Mouse (Mus musculus): ENCODE results near the gene Dffa. TPM values are rescaled to one million over a fixed set of nuclear protein-coding genes. Genes with fewer than 3 reads are reported as not detected.

Dffa gene
- 10 to 100 TPM; 61.7 to 85.6 TPM for total RNA-seq (2021)
- long read RNA-seq, experiment 1, partial matches to known transcripts, result 1 of 11 reads
- long read RNA-seq, experiment 1, other reads (novel, unspliced or antisense), result 5 of 11 reads
- long read RNA-seq, experiment 2, transcript Dffa-201 (6 exons, 2,457 nt), result major isoform, 7 of 20 reads
- long read RNA-seq, experiment 2, partial matches to known transcripts, result 0 of 20 reads
- long read RNA-seq, experiment 2, other reads (novel, unspliced or antisense), result 11 of 20 reads

DNA sequence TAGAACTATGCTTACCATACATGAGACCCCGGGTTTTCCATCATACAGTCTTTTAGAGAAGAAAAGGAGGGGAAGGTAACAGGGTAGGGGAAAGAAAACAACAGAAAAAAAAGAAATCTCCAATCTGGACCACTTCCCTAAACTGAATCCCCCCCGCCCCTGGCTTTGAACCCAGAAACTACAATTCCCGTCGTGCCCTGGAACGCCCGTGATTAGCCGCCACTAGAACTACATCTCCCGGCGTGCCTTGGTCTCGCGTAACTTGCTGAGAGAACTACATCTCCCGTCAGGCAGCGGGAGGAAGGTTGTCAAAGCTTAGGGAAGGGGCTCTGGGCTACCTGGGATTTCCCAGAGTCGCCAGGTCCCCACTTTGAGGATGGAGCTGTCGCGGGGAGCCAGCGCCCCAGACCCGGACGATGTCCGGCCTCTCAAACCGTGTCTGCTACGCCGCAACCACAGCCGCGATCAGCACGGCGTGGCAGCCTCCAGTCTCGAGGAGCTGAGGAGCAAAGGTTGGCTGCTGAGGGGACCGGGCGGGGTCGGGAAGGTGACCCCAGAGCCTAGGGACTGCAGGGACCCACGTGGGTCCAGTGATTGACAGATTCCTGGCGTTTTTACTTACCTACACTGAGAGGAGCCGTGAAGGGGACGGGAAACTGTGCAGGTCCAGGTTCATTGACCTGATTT, at the start of gene Dffa:
Gene Dffa (plus strand): TSS at position 272 of the 687 bp plus-strand sequence.
- DNase-seq, result peak; percentile 85

DNA sequence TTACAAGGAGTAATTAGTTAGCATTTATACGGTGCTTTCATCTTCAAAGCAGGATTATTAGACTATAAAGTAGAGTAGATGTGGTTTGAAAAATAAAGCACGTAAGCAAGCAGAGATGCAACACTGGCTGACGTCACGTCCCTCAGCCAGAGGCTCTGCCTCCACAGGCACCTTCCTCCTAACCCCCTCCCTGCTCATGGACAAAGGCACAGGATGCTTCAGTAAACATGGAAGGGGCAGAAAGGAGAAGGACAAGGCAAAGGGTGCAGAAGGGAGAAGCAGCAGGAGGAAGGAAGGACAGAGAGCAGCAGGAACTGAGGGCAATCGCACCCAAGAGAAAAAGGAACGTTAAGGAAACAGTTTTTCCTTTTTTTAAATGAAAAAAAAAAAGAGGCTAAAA, 48.1 kb upstream of the Dffa start:
- DNase-seq, result no peak

DNA sequence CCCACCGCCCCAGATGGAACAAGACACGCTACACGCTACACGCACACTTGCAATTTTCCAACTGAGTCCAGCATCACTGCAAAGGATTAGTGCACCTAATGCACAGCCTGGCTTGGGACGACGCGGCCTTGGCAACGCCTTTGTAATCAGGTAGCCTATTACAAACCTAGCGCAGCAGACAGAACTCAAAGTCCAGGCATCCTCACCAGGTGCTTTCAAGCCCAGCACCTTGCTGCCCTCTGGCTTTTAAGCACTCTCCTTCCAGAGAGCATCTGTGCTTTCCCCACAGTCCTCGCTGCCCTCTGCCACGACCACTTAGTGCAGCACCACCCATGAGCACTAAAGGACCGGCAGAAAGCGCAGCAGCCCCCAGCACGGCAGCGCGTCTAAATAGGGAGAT, 47.0 kb upstream of the Dffa start:
- DNase-seq, result no peak

DNA sequence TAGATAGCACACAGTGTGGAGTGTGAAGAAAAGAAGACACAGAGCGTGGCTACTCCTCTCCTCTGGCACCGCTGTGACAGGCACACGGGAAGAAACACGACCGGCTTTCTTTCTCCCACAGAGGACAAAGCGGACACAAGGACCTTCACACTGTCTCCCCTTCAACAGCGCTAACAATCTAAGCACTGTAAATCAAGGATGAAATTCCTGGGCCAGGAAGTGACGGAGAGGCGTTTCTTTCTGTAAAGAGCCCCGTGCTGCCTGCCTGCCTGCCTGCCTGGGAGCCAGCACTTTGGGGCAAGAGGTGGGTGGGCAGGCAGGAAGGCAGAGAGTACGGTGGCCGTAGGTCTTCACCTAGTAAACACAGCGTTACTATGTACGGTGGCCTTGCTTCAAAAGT, 46.5 kb upstream of the Dffa start:
- DNase-seq, result no peak

DNA sequence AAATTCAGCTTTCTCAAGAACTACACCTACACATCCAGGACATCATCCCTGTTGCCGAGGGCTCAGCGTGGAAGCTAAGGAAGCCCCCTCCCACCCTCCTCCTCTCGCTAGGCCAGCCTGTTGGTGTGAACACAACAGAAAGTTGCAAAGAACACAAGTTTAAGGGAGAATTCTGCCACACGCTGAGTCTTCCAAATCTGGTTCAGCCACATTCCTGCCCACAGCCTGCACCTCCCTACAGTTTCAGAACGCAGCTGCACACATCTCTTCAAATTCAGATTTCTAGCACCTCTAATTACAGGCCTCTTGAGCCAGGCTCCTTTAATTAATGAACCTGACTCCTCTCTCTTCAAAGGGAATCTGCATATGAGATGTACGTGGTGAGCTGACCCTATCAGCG, 45.6 kb upstream of the Dffa start:
- DNase-seq, result no peak

DNA sequence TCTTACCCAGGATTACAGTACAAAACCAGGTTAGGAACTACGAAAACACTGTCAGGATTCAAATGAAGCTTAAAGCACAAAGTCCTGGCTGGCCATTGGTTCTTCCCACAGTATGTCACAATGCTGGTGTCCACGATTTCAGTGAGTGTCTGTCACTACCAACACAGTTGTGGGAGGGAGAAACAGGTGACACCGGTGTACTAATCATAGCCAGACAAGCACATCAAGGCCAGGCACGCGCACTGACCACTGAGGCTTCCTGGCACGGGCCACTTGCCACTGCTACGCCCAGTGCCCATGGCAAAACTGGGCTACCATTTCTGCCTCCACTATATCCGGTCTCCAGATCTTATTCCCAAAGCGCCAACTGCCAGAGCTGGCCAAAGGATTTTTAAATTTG, 44.2 kb upstream of the Dffa start:
- DNase-seq, result no peak

DNA sequence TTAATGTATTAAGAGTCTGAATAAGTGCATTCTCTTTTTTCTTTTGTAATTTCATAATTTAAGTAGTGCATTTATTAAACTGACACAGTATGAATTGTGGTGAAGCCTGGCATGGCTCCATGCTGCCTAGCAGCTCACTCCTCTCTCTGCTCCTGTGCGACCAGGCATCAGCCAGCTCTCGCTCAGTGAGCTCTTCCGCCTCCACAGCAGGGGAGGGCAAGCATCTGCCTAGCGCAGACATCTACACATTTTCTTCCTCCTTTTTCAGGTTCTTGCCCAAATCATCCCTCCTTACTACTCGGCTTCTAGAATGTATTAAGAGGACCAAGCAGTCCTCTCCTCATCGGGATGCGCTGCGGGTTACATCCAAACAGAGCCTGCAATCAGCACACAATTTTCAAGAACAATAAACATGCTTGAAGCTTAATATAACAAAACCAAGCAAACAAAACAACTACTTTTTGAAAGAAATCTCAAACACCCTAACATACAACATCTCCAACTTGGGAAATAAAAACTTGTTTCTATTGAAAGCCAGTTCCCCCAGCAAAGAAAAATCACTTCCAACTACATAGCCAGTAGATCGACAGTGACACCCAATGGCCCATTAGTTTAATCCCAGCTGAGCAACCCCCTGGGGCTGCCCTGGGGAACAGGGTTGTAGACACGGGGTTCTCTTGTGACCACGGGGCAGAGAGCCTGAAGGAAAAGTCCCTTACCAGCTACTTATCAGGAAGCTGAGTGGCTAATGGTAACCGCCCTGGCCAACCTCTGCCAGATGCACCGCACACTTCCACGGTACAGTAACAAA, 43.1 kb upstream of the Dffa start:
- no peak for DNase-seq

DNA sequence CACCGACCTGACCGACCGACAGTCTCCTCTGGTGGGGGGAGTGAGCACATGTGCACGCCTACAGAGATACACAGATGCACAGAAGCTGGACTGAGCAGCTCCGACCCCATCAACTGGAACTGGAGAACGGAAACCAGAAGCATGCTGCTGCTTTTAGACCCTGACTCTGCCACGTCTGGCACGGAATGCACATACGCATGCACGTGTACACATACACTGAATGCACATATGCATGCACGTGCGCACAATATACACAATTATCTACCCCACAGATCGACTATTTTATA, 42.6 kb upstream of the Dffa start:
- DNase-seq, result no peak

DNA sequence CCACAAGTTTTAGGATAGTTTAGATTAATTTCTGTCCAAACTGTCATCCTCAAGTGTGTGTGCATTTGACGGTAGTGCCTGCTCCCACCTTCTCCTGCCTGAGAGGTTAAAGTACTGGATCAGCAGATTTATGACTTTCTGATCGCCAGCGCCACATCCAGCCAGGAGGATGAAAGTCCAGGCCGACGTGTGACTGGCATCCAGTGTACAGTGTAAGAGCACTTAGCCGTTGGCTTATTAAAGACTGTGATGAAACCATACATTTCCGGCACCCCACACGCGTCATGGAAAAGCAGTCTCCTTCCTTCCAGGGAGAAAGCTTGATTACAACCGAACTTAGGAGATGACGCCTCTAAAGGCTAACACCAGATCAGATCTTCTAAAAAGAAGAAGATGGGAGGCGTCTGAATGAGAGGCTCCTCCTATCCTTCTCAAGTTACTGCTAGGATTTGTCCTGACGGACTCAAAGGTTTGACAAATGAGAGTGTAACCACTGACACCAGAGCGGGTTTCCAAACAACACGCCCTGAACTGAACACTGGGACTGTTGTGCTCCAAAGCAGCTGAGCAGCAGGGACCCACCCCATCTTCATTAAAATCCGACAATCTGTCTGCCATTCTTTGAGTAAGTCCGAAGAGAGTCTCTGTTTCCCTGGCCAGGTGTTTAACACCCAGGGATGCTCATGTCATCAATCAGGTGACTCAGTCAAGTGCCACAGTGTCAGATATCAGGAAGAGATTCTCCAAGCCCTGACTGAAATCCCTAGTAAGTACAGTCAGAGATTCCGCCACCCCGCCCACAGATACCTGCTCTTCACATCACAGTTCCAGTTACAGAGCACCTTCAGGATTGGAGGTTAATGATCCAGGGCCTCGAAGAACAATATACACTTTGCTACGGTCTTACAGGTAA, 41.3 kb upstream of the Dffa start:
- DNase-seq, result no peak

DNA sequence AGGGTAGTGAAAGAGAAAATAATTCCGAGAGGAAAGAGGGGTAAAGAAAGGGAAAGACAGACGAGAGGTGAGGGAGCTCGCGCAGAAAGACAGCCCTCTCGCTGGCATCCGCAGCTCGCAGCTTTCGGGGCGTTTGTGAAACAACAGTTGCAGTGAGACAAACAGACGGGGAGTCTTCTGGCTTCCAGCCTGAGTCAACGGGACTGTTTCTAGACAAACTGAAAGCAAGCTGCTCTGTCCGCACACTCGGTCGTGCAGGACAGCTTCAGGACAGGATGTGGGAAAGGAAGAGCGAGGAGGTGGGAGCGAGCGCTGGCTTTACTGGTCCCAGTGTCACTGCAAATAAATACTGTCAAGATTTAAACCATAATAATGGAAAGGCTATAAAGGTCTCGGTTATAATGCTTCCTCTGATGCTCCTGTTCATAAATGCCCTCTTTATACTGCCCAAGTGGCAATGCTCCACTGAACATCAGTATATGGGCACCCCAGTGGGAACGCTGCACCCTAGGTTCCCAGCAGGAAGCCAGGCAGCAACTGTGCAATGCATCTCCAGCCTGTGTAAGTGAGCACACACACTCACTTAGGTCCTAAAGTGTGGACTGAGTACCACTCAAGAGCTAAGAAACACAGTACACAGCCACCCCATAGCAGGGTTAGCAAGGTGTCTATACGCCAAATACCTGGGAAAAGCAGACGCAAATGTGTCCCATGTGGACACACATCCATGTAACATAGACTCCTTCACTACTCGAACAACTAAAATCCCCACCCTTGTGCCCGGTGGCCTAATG, 39.7 kb upstream of the Dffa start:
- no peak for DNase-seq

DNA sequence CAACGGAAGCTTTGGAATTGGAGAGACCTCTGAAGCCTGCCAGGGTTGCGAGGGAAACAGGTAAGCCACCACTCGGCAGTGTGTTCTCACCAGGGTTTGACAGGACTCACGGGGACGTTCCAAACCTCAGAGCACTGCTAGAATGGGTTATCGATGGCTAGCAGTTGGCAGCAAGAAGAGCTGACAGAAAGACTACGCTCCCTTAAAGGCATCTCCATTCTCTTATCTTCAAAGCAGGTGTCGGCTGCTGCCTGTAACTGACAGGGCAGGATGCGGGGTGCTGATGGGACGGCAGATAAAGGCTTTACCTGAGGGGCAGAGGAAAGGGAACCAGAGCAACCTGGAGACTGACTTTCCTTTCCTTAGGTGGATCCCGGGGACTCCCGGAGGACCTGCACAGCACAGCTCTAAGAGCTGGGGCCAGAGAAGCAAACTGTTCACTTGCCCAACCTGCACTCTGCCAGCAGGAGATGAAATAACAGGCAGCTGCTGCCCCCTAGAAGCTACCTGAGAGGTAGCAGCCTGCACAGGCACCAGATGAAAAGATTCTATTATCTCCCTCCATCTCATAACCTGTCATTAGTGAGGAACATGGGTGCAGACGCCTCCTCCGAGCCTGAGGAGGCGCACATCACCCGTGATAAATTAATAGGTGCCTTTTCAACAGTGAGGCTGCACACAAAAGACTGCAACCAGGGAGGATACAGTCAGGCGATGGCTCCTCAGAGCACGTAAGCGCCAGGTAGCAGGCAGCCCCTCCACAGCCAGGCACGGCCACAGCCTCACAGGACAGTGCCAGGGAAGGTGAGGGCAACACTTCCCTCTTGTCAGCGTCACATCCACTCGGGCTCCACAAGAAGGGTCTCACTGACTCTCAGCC, 37.0 kb upstream of the Dffa start:
- no peak for DNase-seq

DNA sequence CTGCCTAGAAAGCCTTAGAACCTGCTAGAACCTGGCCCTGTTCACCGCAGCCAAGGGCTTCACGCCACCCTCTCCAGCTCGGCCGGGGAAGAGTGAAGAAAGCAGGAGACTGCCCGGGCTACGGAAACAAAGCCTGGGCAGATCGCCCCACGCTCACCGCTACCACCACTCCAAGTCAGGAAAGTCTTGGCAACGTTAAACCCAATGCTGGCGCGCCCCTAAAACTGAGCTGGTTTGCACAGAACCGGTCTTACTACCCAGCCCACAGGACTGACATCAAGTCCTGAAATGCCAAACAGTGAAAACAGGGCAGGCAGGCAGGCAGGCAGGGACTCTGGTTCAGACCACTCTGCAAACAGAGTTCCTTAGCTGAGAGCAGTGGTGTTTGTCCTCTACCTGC, 28.9 kb upstream of the Dffa start:
- no peak for DNase-seq

DNA sequence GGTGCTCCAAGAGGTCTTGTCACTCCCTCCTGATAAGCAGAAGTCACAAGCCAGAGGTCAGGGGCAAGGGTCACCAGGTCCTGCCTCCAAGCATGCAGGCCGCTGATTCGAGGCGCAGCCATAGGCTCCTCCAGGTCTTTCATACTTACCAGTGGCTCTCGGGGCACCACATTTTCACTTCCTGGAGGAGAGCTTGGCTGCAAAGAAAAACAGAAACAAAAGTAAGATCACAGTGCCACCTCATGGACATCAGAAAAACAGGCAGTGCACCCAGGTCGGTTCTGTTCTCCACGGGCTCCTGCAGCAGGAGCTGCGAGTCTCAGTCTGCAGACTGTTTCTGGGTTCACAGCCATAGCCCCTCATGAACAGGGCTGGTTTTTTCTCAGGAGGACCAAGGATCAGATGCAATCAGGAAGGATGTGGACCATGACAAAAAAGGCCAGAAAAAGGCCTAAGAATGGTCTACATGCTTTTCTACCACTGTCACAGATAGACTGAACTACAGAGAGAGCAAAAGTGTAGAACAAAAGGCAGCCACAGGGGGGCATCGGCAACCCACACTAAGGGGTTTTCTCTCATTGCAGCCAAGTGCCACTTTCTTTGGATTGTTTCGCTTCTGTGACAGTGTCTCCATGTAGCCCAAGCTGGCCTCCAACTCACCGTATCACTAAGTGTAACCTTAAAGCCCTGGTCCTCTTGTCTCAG, 27.9 kb upstream of the Dffa start:
- peak; percentile 50 for DNase-seq

DNA sequence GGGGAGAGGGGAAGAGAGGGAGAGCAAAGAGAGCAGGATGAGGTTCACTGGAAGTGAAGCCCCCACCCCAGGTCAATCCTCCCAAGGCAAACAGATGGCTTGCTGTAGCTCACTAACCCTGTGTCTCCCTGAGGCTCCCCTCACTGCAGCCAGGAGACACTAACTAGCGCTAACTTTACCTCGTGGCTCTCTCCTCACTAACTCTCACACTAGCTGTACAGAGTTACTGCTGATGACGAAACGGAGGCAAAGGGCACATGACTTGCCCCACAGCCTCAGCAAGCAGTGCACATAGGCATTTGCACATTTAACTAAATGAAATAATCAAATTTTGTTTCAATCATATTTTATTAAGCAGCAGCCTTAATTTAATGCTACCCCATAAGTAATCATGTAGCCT, 25.7 kb upstream of the Dffa start:
- no peak for DNase-seq

DNA sequence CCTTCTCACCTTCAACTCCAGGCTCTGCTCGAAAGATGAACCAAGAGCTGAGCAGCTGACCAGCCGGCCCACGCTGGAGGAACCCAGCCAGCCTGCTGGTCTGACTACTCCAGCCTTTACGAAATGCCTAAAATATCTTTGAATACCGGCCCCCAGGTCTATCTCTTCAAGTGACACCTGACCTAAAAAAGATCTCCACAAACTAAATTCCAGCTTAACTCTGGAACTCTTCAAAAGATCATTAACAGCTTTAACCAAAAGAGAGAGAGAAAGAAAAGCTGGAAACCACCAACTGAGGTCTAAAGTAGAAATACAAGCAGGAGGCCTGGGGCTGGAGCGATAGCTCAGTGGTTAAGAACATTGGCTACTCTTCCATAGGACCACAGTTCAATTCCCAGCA, 24.3 kb upstream of the Dffa start:
- no peak for DNase-seq

DNA sequence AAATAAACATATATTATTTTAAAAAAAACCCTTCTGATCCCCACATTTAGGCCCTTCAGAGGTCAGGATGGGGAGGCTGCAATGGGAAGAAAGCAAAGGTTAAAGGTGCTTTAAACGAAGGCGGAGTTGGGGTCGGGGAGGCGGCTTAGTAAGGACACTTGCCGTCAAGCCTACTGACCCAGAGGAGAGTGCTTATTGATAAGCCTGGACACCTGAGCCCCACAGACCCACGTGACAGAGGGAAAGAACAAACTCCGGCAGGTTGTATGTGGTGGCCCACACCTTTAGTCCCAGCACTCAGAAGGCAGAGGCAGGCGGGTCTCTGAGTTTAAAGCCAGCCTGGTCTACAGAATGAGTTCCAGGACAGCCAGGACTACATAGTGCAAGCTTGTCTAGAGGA, 23.8 kb upstream of the Dffa start:
- no peak for DNase-seq

DNA sequence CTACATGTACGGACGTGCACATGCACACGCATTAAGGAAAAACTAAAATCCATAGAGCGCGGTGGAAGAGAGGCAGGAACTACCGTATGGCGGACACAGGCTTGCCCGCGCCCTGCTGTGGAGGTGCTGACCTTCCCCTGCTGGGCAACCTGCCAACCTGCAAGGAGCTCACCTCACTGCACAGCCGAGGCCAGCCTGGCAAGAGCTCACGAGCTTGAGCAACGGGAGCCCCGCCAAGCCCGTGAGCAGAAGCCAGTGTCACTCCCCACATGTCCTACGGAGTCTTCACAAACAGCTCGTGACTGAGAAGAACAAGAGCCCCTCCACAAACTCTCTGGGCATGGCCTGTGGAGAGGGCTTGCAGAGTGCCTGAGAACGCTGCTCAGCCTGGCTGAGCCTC, 22.4 kb upstream of the Dffa start:
- peak; percentile 56 for DNase-seq

DNA sequence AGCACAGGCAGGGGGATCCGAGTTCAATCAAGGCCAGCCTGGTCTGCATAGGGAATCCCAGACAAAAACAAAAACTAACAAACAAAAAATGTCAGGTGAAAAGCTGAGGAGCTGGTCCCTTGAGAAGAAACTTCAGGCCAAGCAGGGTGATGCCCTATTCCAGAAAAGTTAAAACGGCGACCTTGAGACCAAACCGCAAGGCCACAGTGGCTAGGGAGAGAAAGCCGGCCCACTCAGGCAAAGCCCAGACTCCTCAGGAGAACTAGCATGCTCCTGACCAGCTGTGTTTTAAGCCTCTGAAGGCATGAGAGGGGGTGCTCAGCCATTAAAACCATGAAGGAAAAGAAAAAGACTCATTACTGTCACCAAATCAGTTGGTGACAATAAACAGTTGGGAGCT, 18.6 kb upstream of the Dffa start:
- no peak for DNase-seq

DNA sequence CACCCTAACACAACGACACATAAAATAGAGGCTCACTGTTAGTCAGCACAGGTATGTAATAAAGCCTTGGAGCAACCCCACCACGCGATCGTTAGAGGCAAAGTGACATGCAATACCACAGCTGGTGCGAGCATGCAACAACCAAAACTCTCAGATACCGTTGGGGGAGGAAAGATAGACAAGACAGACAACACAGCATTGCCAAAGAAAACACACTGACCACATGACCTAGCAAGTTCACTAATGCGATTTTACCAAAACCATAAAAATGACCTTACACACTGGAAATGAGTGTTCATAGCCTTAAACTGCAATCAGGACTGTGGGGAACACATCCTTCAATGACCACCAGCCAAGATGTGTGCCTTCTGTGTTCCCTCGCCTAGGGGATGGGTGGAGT, 12.6 kb upstream of the Dffa start:
- no peak for DNase-seq

DNA sequence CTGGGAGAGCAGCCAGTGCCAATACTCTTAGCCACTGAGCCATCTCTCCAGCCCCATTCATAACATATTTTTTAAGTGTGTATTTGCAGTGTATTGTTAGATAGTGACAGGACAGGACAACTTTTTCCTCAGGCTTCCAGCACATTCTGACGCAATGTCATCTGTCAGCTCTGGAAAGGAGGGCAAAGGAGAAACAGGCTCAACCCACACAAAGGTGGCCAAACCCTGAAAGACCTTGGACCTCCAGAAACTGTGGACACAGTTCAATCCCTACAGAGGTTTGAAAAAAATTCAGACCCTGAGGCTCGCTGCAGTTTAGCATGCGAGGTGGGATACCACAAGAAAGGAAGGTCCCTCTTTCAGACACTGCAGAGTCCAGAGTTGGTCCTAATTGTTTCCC, 6.0 kb upstream of the Dffa start:
- no peak for DNase-seq
